Mouse (Mus musculus): Measurements from ENCODE around the gene Mcrs1.

DNA sequence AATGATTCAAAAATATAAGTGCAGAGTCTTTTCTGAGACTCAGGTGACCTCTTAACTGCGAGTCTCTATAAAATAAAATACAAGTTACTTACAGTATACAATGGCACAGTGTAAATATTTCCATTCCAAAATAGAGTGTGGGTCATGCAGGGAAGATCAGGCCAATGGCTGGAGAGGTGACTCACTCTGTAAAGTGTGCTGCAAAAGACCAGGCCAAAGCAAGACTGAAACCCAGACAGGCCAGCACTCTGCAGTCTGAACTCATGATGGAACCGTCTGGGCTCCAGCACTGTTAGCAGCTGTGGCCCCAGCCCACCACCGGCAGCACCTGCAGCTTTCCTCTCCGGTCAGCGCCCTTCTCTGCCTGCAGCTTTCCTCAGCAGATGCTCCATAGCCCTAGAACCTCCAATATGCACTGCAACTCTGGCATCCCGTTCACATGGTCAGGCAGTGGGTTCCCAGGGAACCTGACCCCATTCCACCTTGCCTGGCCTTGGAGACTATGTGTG, 3.5 kb upstream of the Mcrs1 start:
- TF ChIP-seq ZNF384 (IDR thresholded peaks at IDR 0.05; ENCODE audit: low read depth, low read length): no peak
- TF ChIP-seq HCFC1 (IDR thresholded peaks at IDR 0.05; ENCODE audit: borderline replicate concordance, insufficient read depth, low read length): no peak

Data from ES-E14 (cell line).